ENCODE assay signal across 9 mouse cellular contexts in genomic region chr3:144367766-144368116, GRCm38 (mm10).
DNase-seq lines count a peak whose midpoint lies in the region; ATAC-seq and TF ChIP-seq lines count a peak whose summit lies in the region.
"Had no signal": no experiment of that assay in that cellular context is flagged by ENCODE, and none has a peak within 500 bp of the region (broad histone marks: within the 10 kb centered on the region; RNA-seq: fewer than 3 reads in every experiment).

No protein-coding gene starts in this region.

- H3K27ac ChIP-seq in heart, embryonic 16.5 days (ENCODE audit: low read length) = no peak overlapping the region
- H3K27ac ChIP-seq in heart, adult 2 months = no peak overlapping the region
- no peak overlapping the region for H3K27ac ChIP-seq in embryonic facial prominence, embryonic 15.5 days (replicated peaks)
- peak overlapping the region; percentile 15; the same call in 1 of the 2 replicates for H3K27ac ChIP-seq in hindbrain, embryonic 13.5 days
- 0 out of 2 replicates have a peak overlapping the region, but pooled peaks have one; percentile 13 for H3K27ac ChIP-seq in midbrain, embryonic 14.5 days (replicated peaks; ENCODE audit: low read depth, low read length)

- H3K4me2 ChIP-seq in heart, embryonic 16.5 days (ENCODE audit: low read depth, low read length) = peak overlapping the region; percentile 57
- H3K4me2 ChIP-seq in embryonic facial prominence, embryonic 15.5 days (replicated peaks) = peak overlapping the region; percentile 45
- H3K4me2 ChIP-seq in hindbrain, embryonic 13.5 days = peak overlapping the region; percentile 59
- H3K4me2 ChIP-seq in midbrain, embryonic 14.5 days (ENCODE audit: low read length) = peak overlapping the region; percentile 65

- H3K9me3 ChIP-seq in heart, embryonic 16.5 days (replicated peaks; ENCODE audit: control insufficient read depth, low read length) = no peaks in the 10 kb centered on the region
- H3K9me3 ChIP-seq in embryonic facial prominence, embryonic 15.5 days (replicated peaks) = no peaks in the 10 kb centered on the region
- no peaks in the 10 kb centered on the region for H3K9me3 ChIP-seq in hindbrain, embryonic 13.5 days
- no peaks in the 10 kb centered on the region for H3K9me3 ChIP-seq in midbrain, embryonic 14.5 days (ENCODE audit: control insufficient read depth, low read length)

- WGBS in heart, embryonic 16.5 days = 34% methylated on average over 7 of the region's 7 CpGs
- WGBS in heart, adult 2 months = 31% methylated on average over 7 of the region's 7 CpGs
- WGBS in embryonic facial prominence, embryonic 15.5 days = 23% methylated on average over 7 of the region's 7 CpGs
- 13% methylated on average over 7 of the region's 7 CpGs for WGBS in hindbrain, embryonic 13.5 days
- 18% methylated on average over 7 of the region's 7 CpGs for WGBS in midbrain, embryonic 14.5 days

- ATAC-seq in heart, embryonic 16.5 days (replicated peaks; ENCODE audit: extremely low read depth, insufficient read depth, low FRiP score) = no peak
- ATAC-seq in embryonic facial prominence, embryonic 15.5 days (ENCODE audit: insufficient number of reproducible peaks, low FRiP score, low TSS enrichment, low read depth) = no peak
- ATAC-seq in hindbrain, embryonic 13.5 days (ENCODE audit: low FRiP score) = peak; percentile 52
- peak; percentile 52 for ATAC-seq in midbrain, embryonic 14.5 days (ENCODE audit: low FRiP score, low TSS enrichment)

- H3K4me1 ChIP-seq in heart, embryonic 16.5 days (ENCODE audit: control insufficient read depth, insufficient read depth, low read length) = peaks cover 5% of the 10 kb centered on the region; the same call in 1 of the 2 replicates
- no peaks in the 10 kb centered on the region for H3K4me1 ChIP-seq in heart, adult 2 months (ENCODE audit: control insufficient read depth, insufficient read depth, low read length)
- peaks cover 26% of the 10 kb centered on the region for H3K4me1 ChIP-seq in embryonic facial prominence, embryonic 15.5 days
- peaks cover 14% of the 10 kb centered on the region for H3K4me1 ChIP-seq in hindbrain, embryonic 13.5 days (replicated peaks)
- peaks cover 5% of the 10 kb centered on the region; the same call in 1 of the 2 replicates for H3K4me1 ChIP-seq in midbrain, embryonic 14.5 days (ENCODE audit: control insufficient read depth, insufficient read depth, low read length)

- DNase-seq in heart, adult 2 months = no peak
- no peak for DNase-seq in midbrain, embryonic 14.5 days
- DNase-seq in adrenal gland, adult (ENCODE audit: inconsistent age in 2 of 2, low spot score in 1 of 2) = no peak
- DNase-seq in right cerebral cortex, postnatal 25 days = no peak
- DNase-seq in left cerebral cortex, postnatal 10 days (ENCODE audit: extremely low spot score in 1 of 2, low spot score in 2 of 2) = no peak
- DNase-seq: adrenal gland, adult 8-10 months had no signal

- no peaks in the 10 kb centered on the region for H3K79me2 ChIP-seq in heart, adult 2 months (replicated peaks; ENCODE audit: control insufficient read depth, insufficient read depth, low read length)

- H3K36me3 ChIP-seq in heart, embryonic 16.5 days (ENCODE audit: control insufficient read depth, insufficient read depth) = no peaks in the 10 kb centered on the region
- H3K36me3 ChIP-seq in heart, adult 2 months (ENCODE audit: control insufficient read depth, insufficient read depth, low read length) = no peaks in the 10 kb centered on the region
- no peaks in the 10 kb centered on the region for H3K36me3 ChIP-seq in embryonic facial prominence, embryonic 15.5 days
- no peaks in the 10 kb centered on the region for H3K36me3 ChIP-seq in hindbrain, embryonic 13.5 days
- no peaks in the 10 kb centered on the region for H3K36me3 ChIP-seq in midbrain, embryonic 14.5 days (ENCODE audit: control insufficient read depth, insufficient read depth, low read length)

- intact Hi-C loops in heart, adult 2 months (cut with DNase I) = no loop called here
- intact Hi-C loops in left cerebral cortex, postnatal 10 days (cut with DNase I) = loop anchor here (10.0 kb wide), 1 partner anchor 113 kb away; no protein-coding TSS in a partner anchor

- no peak for TF ChIP-seq CTCF in heart, adult 2 months (IDR thresholded peaks at IDR 0.05)

- no peak for TF ChIP-seq POLR2A in heart, adult 2 months (IDR thresholded peaks at IDR 0.05; ENCODE audit: insufficient read depth, low read depth, low read length)

- TF ChIP-seq EP300 in heart, adult 2 months (IDR thresholded peaks at IDR 0.05; ENCODE audit: insufficient read depth, low read depth, low read length) = no peak

- no peak overlapping the region for H3K9ac ChIP-seq in heart, embryonic 16.5 days (ENCODE audit: low read length)
- H3K9ac ChIP-seq in heart, adult 2 months (ENCODE audit: low read depth, low read length) = no peak overlapping the region
- H3K9ac ChIP-seq in embryonic facial prominence, embryonic 15.5 days = no peak overlapping the region
- H3K9ac ChIP-seq in hindbrain, embryonic 13.5 days = peak overlapping the region; percentile 43
- H3K9ac ChIP-seq in midbrain, embryonic 14.5 days (replicated peaks; ENCODE audit: low read length) = peak overlapping the region; percentile 47

- H3K27me3 ChIP-seq in heart, embryonic 16.5 days (ENCODE audit: control insufficient read depth, insufficient read depth, low read length) = no peaks in the 10 kb centered on the region
- H3K27me3 ChIP-seq in heart, adult 2 months (ENCODE audit: control insufficient read depth, insufficient read depth, low read length) = no peaks in the 10 kb centered on the region
- H3K27me3 ChIP-seq in embryonic facial prominence, embryonic 15.5 days = 0 out of 2 replicates have a peak, but pooled peaks cover 3% of the 10 kb centered on the region
- H3K27me3 ChIP-seq in hindbrain, embryonic 13.5 days = peaks cover 11% of the 10 kb centered on the region; the same call in 1 of the 2 replicates
- H3K27me3 ChIP-seq in midbrain, embryonic 14.5 days (ENCODE audit: control insufficient read depth, insufficient read depth, low read length) = no peaks in the 10 kb centered on the region; the same call in 1 of the 2 replicates

- H3K4me3 ChIP-seq in heart, embryonic 16.5 days (ENCODE audit: low read length) = peak overlapping the region; percentile 36
- H3K4me3 ChIP-seq in heart, adult 2 months = no peak overlapping the region
- H3K4me3 ChIP-seq in embryonic facial prominence, embryonic 15.5 days (replicated peaks) = peak overlapping the region; percentile 27
- H3K4me3 ChIP-seq in hindbrain, embryonic 13.5 days = peak overlapping the region; percentile 34
- H3K4me3 ChIP-seq in midbrain, embryonic 14.5 days (replicated peaks; ENCODE audit: low read depth, low read length) = peak overlapping the region; percentile 35

Comparison
In these comparisons a context has a peak if more than half of its experiments do, and no peak if none do; other contexts are left out.
1. ATAC-seq: peak in hindbrain, embryonic 13.5 days (single experiment) and midbrain, embryonic 14.5 days (single experiment); none in heart, embryonic 16.5 days (single experiment) and embryonic facial prominence, embryonic 15.5 days (single experiment).
2. H3K27ac ChIP-seq: peak in hindbrain, embryonic 13.5 days (single experiment) and midbrain, embryonic 14.5 days (single experiment); none in heart, embryonic 16.5 days (single experiment), heart, adult 2 months (single experiment) and embryonic facial prominence, embryonic 15.5 days (single experiment).
3. H3K9ac ChIP-seq: peak in hindbrain, embryonic 13.5 days (single experiment) and midbrain, embryonic 14.5 days (single experiment); none in heart, embryonic 16.5 days (single experiment), heart, adult 2 months (single experiment) and embryonic facial prominence, embryonic 15.5 days (single experiment).
4. Peak in every context shown above with its lines, with median percentiles within 50 percentile points of each other: H3K4me2 ChIP-seq.